Mouse (Mus musculus): ENCODE measurements around the gene Prr9. TPM values are rescaled to one million over a fixed set of nuclear protein-coding genes. Genes with fewer than 3 reads are reported as not detected.
A peak's percentile ranks its signal among the peaks of the same experiment; 100 is the strongest.

Gene Prr9
- polyA plus RNA-seq, 1 experiment from 2014 or later = not detected

GRCm38 (mm10) chr3:92083042-92083441, 40.7 kb downstream of the Prr9 start, which contains the start of gene Lor:
Gene Lor (minus strand): TSS chr3:92083142.
- Histone ChIP-seq H3K27me3 (replicated peaks) (peaks cover 12% of the 10 kb centered on the region), H3K36me3 (no peaks in the 10 kb centered on the region), H3K4me1 (peaks cover 19% of the 10 kb centered on the region), H3K27ac (replicated peaks) (peak within 1 kb of the TSS; percentile 97), H3K4me3 (replicated peaks) (peak within 1 kb of the TSS; percentile 76), H3K4me2 (peak within 1 kb of the TSS; percentile 76), H3K9ac (replicated peaks) (peak within 1 kb of the TSS; percentile 81; the same call in 1 of the 2 replicates), H3K9me3 (replicated peaks) (no peaks in the 10 kb centered on the region)
- 86% methylated on average over 2 of the region's 2 CpGs for WGBS
- ATAC-seq (ENCODE audit: low FRiP score) = no peak

- Histone ChIP-seq H3K27ac (replicated peaks) (peak overlapping the region; percentile 97), H3K36me3 (no peaks in the 10 kb centered on the region), H3K9ac (replicated peaks) (peak overlapping the region; percentile 81), H3K4me3 (replicated peaks) (peak overlapping the region; percentile 76), H3K4me1 (peaks cover 19% of the 10 kb centered on the region), H3K9me3 (replicated peaks) (no peaks in the 10 kb centered on the region), H3K4me2 (peak overlapping the region; percentile 76), H3K27me3 (replicated peaks) (peaks cover 12% of the 10 kb centered on the region)
- peak; percentile 78 for ATAC-seq (ENCODE audit: low FRiP score)
- WGBS = under 1% methylated on average over 70 of the region's 76 CpGs
Observed at GRCm38 (mm10) chr3:92081285-92081931, 42.3 kb downstream of the Prr9 start.

GRCm38 (mm10) chr3:92080462-92081284, 43.1 kb downstream of the Prr9 start:
- peak overlapping the region; percentile 81 for H3K9ac ChIP-seq (replicated peaks)
- peak overlapping the region; percentile 97 for H3K27ac ChIP-seq (replicated peaks)
- H3K27me3 ChIP-seq (replicated peaks) = peaks cover 12% of the 10 kb centered on the region
- WGBS = under 1% methylated on average over 70 of the region's 82 CpGs
- H3K4me1 ChIP-seq = peaks cover 19% of the 10 kb centered on the region
- ATAC-seq (ENCODE audit: low FRiP score) = peak; percentile 90
- H3K36me3 ChIP-seq = no peaks in the 10 kb centered on the region
- H3K4me2 ChIP-seq = peak overlapping the region; percentile 76
- no peaks in the 10 kb centered on the region for H3K9me3 ChIP-seq (replicated peaks)
- peak overlapping the region; percentile 76 for H3K4me3 ChIP-seq (replicated peaks)

Other genes with a start within 250 kb of the Prr9 start
- gene Pglyrp3, start 109.4 kb downstream of the Prr9 start, polyA plus RNA-seq (2015; fragmentation: Nextera tagmentation; extraction: Ambion mirVana) = not detected in 2 replicates
- 8.6 and 9.6 TPM in 2 replicates for gene Lor, start 40.8 kb downstream of the Prr9 start, polyA plus RNA-seq (2015; fragmentation: Nextera tagmentation; extraction: Ambion mirVana)
- not detected in 2 replicates for gene Lelp1, start 18.8 kb upstream of the Prr9 start, polyA plus RNA-seq (2015; fragmentation: Nextera tagmentation; extraction: Ambion mirVana)
- 0.80 TPM in 1 of 2 replicates, not detected in the other for gene Sprr2a1, start 91.9 kb upstream of the Prr9 start, polyA plus RNA-seq (2015; fragmentation: Nextera tagmentation; extraction: Ambion mirVana)
- 66.4 TPM in 1 of 2 replicates, not detected in the other for gene Sprr2a2, start 92.0 kb upstream of the Prr9 start, polyA plus RNA-seq (2015; fragmentation: Nextera tagmentation; extraction: Ambion mirVana)
- gene Sprr2a3, start 161.5 kb upstream of the Prr9 start, polyA plus RNA-seq (2015; fragmentation: Nextera tagmentation; extraction: Ambion mirVana) = 5.6 TPM in 1 of 2 replicates, not detected in the other
- 0.20 TPM in 1 of 2 replicates, not detected in the other for gene Sprr2b, start 192.7 kb upstream of the Prr9 start, polyA plus RNA-seq (2015; fragmentation: Nextera tagmentation; extraction: Ambion mirVana)
- 0.38 TPM in 1 of 2 replicates, not detected in the other for gene Sprr2d, start 215.2 kb upstream of the Prr9 start, polyA plus RNA-seq (2015; fragmentation: Nextera tagmentation; extraction: Ambion mirVana)
- gene Sprr2e, start 228.2 kb upstream of the Prr9 start, polyA plus RNA-seq (2015; fragmentation: Nextera tagmentation; extraction: Ambion mirVana) = not detected in 2 replicates
- gene Sprr2f, start 241.2 kb upstream of the Prr9 start, polyA plus RNA-seq (2015; fragmentation: Nextera tagmentation; extraction: Ambion mirVana) = not detected in 2 replicates